Mouse (Mus musculus) embryonic facial prominence, embryonic 10.5 days (tissue): Measurements from ENCODE around the gene Fat3. TPM values are rescaled to one million over a fixed set of nuclear protein-coding genes. Genes with fewer than 3 reads are reported as not detected.
A peak's percentile ranks its signal among the peaks of the same experiment; 100 is the strongest.

Source experiments
- DNase-seq: peaks from one replicate; pipeline ENCODE4 v3.0.0-alpha.2; 2017; ENCODE audit warnings: low spot score
- H3K27ac ChIP-seq: fragments of 300-500 bp; sonication (generic); replicated peaks from 2 replicates; pipeline ENCODE4 v1.5.1; 2016; ENCODE audit warnings: mild to moderate bottlenecking
- H3K27me3 ChIP-seq: fragments of 300-500 bp; sonication (generic); replicated peaks from 2 replicates; pipeline ENCODE4 v1.6.1; 2016; ENCODE audit warnings: low read depth, mild to moderate bottlenecking; ENCODE audit not compliant: poor library complexity, severe bottlenecking
- H3K36me3 ChIP-seq: fragments of 300-500 bp; sonication (generic); replicated peaks from 2 replicates; pipeline ENCODE4 v1.6.1; 2016; ENCODE audit warnings: mild to moderate bottlenecking, moderate library complexity
- H3K4me1 ChIP-seq: fragments of 300-500 bp; sonication (generic); 2 replicates; pipeline ENCODE4 v1.6.1; 2016
- H3K4me3 ChIP-seq: fragments of 300-500 bp; sonication (generic); 2 replicates; pipeline ENCODE4 v1.5.1; 2016; ENCODE audit warnings: mild to moderate bottlenecking, moderate library complexity
- H3K9me3 ChIP-seq: fragments of 300-500 bp; sonication (generic); 2 replicates; pipeline ENCODE4 v1.6.1; 2016; ENCODE audit warnings: mild to moderate bottlenecking
- WGBS: fragments of 180-500 bp; shearing (Covaris S2); methylation state at CpG from one replicate; pipeline ENCODE4 v1.1.7; 2016; 5-methylcytosine and 5-hydroxymethylcytosine counted together
- polyA plus RNA-seq: library from polyadenylated mRNA; unstranded; fragments of >200 nt; fragmentation: Nextera tagmentation; extraction: Ambion mirVana; gene quantifications from 2 replicates; pipeline ENCODE4 v1.2.1, GENCODE M21; 2016

The Fat3 gene
- polyA plus RNA-seq, 1 experiment from 2014 or later, result 2.8 TPM

- no peak overlapping the region for H3K4me3 ChIP-seq
- no peaks in the 10 kb centered on the region for H3K36me3 ChIP-seq
- DNase-seq, result peak; percentile 41
- H3K27ac ChIP-seq, result no peak overlapping the region
- H3K27me3 ChIP-seq, result no peaks in the 10 kb centered on the region
- WGBS, result 27% methylated on average over 3 of the region's 3 CpGs
- H3K9me3 ChIP-seq, result no peaks in the 10 kb centered on the region
- no peaks in the 10 kb centered on the region for H3K4me1 ChIP-seq
Measured at GRCm38 (mm10) chr9:15880160-15880603, 620.9 kb downstream of the Fat3 start.

- DNase-seq, result no peak
Measured at GRCm38 (mm10) chr9:15874506-15875160, 626.5 kb downstream of the Fat3 start, which contains the start of gene Mtnr1b. Gene Mtnr1b, minus strand, starts transcription at chr9:15874556.

GRCm38 (mm10) chr9:15870013-15870412 is 631.1 kb downstream of the Fat3 start:
- no peak for DNase-seq
- Histone ChIP-seq H3K4me1 (0 out of 2 replicates have a peak, but pooled peaks cover 4% of the 10 kb centered on the region), H3K36me3 (no peaks in the 10 kb centered on the region), H3K27ac (no peak overlapping the region), H3K9me3 (no peaks in the 10 kb centered on the region), H3K27me3 (peaks cover 16% of the 10 kb centered on the region), H3K4me3 (no peak overlapping the region)
- 73% methylated on average over 4 of the region's 4 CpGs for WGBS

More at GRCm38 (mm10) chr9:15874506-15875160, 626.5 kb downstream of the Fat3 start, which contains the start of gene Mtnr1b:
- no peaks in the 10 kb centered on the region for H3K36me3 ChIP-seq
- H3K27ac ChIP-seq, result no peak within 1 kb of the TSS
- H3K4me1 ChIP-seq, result no peaks in the 10 kb centered on the region
- 61% methylated on average over 19 of the region's 19 CpGs for WGBS
- no peak within 1 kb of the TSS for H3K4me3 ChIP-seq
- no peaks in the 10 kb centered on the region for H3K9me3 ChIP-seq
- H3K27me3 ChIP-seq, result peaks cover 17% of the 10 kb centered on the region

- H3K27me3 ChIP-seq, result peaks cover 10% of the 10 kb centered on the region
- H3K36me3 ChIP-seq, result no peaks in the 10 kb centered on the region
- H3K9me3 ChIP-seq, result no peaks in the 10 kb centered on the region
- H3K4me3 ChIP-seq, result no peak overlapping the region
- H3K27ac ChIP-seq, result no peak overlapping the region
- 72% methylated on average over 4 of the region's 4 CpGs for WGBS
- 0 out of 2 replicates have a peak, but pooled peaks cover 4% of the 10 kb centered on the region for H3K4me1 ChIP-seq
- no peak for DNase-seq
Measured at GRCm38 (mm10) chr9:15869456-15869855, 631.6 kb downstream of the Fat3 start.

- Histone ChIP-seq H3K9me3 (no peaks in the 10 kb centered on the region), H3K4me3 (no peak overlapping the region), H3K36me3 (no peaks in the 10 kb centered on the region), H3K27me3 (no peaks in the 10 kb centered on the region), H3K4me1 (0 out of 2 replicates have a peak, but pooled peaks cover 4% of the 10 kb centered on the region), H3K27ac (no peak overlapping the region)
- no peak for DNase-seq
- WGBS, result 73% methylated on average over 10 of the region's 10 CpGs
Measured at GRCm38 (mm10) chr9:15866280-15867072, 634.6 kb downstream of the Fat3 start.

- Histone ChIP-seq H3K9me3 (peaks cover 4% of the 10 kb centered on the region; the same call in 1 of the 2 replicates), H3K4me1 (0 out of 2 replicates have a peak, but pooled peaks cover 2% of the 10 kb centered on the region), H3K36me3 (no peaks in the 10 kb centered on the region), H3K4me3 (no peak overlapping the region), H3K27ac (no peak overlapping the region), H3K27me3 (no peaks in the 10 kb centered on the region)
- WGBS, result 74% methylated on average over 5 of the region's 5 CpGs
- no peak for DNase-seq
Measured at GRCm38 (mm10) chr9:15861402-15861801, 639.7 kb downstream of the Fat3 start.
